Mouse (Mus musculus) kidney, adult 2 months (tissue): Measurements from ENCODE around the gene Itgb8. TPM values are rescaled to one million over a fixed set of nuclear protein-coding genes. Genes with fewer than 3 reads are reported as not detected.

ENCODE experiments used
- DNase-seq: peaks from one replicate; pipeline ENCODE4 v3.0.0; 2021
- H3K27ac ChIP-seq: fragments of 200-500 bp; 2 replicates; pipeline ENCODE4 v1.5.1; 2012; ENCODE audit warnings: low read depth, low read length, control low read depth, inconsistent platforms; ENCODE audit not compliant: insufficient read depth
- H3K27me3 ChIP-seq: fragments of 200-500 bp; replicated peaks from 2 replicates; pipeline ENCODE4 v1.6.1; 2012; ENCODE audit warnings: mild to moderate bottlenecking, moderate library complexity, low read length, inconsistent platforms; ENCODE audit not compliant: control insufficient read depth, insufficient read depth
- H3K36me3 ChIP-seq: fragments of 200-500 bp; 2 replicates; pipeline ENCODE4 v1.6.1; 2012; ENCODE audit warnings: mild to moderate bottlenecking, moderate library complexity, low read length, inconsistent platforms; ENCODE audit not compliant: control insufficient read depth, insufficient read depth
- H3K4me1 ChIP-seq: fragments of 200-500 bp; 2 replicates; pipeline ENCODE4 v1.6.1; 2011; ENCODE audit warnings: low read length; ENCODE audit not compliant: control insufficient read depth, insufficient read depth
- H3K4me3 ChIP-seq: fragments of 200-500 bp; 2 replicates; pipeline ENCODE4 v1.5.1; 2011; ENCODE audit warnings: mild to moderate bottlenecking, low read depth, low read length, control low read depth; ENCODE audit not compliant: insufficient read depth
- CTCF ChIP-seq: fragments of 200-500 bp; conservative IDR thresholded peaks from 2 replicates; pipeline ENCODE4 v1.5.1; 2011; ENCODE audit warnings: low read depth, mild to moderate bottlenecking, control low read depth, low read length, moderate library complexity, mixed read lengths; ENCODE audit not compliant: insufficient read depth, insufficient read length
- POLR2A ChIP-seq: fragments of 200-500 bp; IDR thresholded peaks from one replicate; pipeline ENCODE4 v1.6.1; 2011; ENCODE audit warnings: low read depth, low read length, control low read depth
- WGBS: fragments of 180-500 bp; shearing (Covaris S2); methylation state at CpG from one replicate; pipeline ENCODE4 v1.1.7; 2018; 5-methylcytosine and 5-hydroxymethylcytosine counted together
- polyA plus RNA-seq: library from polyadenylated mRNA; depleted of rRNA; stranded (reverse); fragments of >200 nt; gene quantifications from 2 replicates; pipeline ENCODE4 v1.2.3, GENCODE M21; 2012; rRNA removed

Itgb8 gene
- polyA plus RNA-seq: 16.5 and 17.3 TPM in 2 replicates

DNA sequence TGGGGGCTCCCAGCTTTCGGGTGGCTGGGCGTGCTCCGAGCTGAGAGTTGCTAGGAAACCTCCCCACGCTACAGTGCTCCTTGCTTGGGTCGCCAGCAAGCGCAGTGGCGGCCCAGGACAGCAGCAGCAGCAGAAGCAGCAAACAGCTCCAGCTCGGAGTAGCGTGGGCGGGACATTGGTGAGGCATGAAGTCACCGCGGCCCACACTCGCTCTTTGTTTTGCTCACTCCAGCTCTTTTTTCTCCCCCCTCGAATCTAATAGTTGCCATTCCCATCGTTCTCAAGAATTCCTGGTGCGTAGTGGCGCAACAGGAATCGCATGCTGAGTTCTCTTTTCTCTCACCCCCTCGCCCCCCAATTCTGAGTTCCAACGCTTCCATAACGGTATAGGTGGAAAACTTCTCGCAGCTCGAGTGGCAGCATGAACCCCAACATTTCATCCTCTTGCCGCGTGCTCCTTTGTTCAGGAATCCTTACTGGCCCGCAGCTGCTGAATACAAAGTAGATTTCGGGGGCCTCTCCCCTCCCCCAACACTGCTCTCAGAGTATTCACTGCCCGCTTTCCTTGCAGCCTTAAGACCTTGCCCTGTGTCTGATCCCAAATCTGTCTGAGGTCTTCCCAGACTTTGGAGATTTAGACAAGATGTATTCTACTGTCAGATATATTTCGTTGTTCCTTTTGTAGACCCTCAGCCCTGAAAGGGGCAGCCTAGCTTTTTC, at the start of gene Itgb8:
Itgb8 (minus strand) TSS at position 107 of the 720 bp plus-strand sequence.
- TF ChIP-seq POLR2A (peak; percentile 61), CTCF (no peak)
- Histone ChIP-seq H3K4me3 (peak within 1 kb of the TSS; percentile 71), H3K27me3 (no peaks in the 10 kb centered on the region), H3K27ac (peak within 1 kb of the TSS; percentile 74), H3K4me1 (peaks cover 7% of the 10 kb centered on the region; the same call in 1 of the 2 replicates), H3K36me3 (no peaks in the 10 kb centered on the region)
- DNase-seq: peak; percentile 85
- WGBS: 3% methylated on average over 29 of the region's 29 CpGs

DNA sequence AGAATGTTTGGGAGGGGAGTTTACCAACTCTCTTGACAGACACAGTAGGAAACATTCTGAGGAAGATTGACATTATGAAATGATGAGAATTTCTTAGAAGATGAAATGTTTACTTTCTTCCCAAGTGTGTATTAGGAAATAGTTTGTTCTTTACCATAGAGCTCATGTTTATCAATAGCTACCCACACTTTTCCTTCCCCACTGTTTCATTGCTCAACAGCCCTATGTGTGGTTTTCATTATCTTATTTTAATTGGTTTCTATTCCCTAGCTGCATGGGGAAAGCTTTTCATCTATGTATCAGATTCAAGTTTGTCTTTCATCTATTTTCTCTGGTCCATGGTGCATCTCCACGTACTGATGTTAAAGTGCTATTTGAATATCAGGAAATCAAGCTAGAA, 37.7 kb upstream of the Itgb8 start:
- Histone ChIP-seq H3K4me3 (no peak overlapping the region), H3K27ac (no peak overlapping the region), H3K27me3 (no peaks in the 10 kb centered on the region), H3K4me1 (no peaks in the 10 kb centered on the region), H3K36me3 (no peaks in the 10 kb centered on the region)
- 90% methylated on average over 1 of the region's 1 CpGs for WGBS
- no peak for TF ChIP-seq POLR2A
- no peak for TF ChIP-seq CTCF
- DNase-seq: no peak

DNA sequence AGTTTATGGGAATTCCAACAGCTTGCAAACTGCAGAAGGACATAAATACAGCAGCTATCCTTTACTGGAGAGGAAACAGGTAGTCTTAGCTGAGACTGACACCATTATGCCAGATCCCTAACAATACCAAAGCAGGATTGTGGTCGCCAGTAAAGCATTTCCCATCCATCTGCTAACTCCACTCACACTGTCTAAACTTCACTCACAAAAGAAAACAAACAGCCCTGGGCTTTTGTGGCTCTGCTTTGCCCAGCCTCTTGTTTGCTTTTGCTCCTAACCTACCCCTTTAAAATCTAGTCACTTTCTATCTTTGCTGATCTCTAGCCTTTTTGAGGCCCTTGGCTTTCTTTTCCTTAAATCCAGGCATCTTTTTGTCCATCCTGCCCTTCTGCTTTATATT, 35.0 kb upstream of the Itgb8 start:
- no peak for TF ChIP-seq POLR2A
- TF ChIP-seq CTCF: no peak

DNA sequence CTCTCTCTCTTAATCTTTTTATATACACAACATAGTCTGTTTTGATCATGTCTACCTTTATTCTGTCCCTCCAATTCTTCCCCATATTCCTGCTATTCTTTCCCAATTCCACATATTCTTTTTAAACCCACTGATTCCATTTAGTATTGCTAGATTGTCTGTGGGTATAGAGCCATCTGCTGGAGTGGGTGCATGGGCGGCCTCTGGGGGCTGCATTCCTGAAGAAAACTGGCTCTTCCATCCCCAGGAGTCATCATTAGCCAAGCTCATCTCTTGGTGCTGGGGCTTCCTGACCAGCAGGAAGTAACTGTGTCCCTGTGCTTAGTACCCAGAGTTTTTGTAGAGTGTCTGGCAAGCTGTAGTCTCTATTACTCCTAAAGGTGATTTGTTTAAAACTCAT, 33.4 kb upstream of the Itgb8 start:
- no peak for DNase-seq
- no peaks in the 10 kb centered on the region for H3K4me1 ChIP-seq
- H3K4me3 ChIP-seq: no peak overlapping the region
- no peaks in the 10 kb centered on the region for H3K36me3 ChIP-seq
- WGBS: 80% methylated on average over 1 of the region's 1 CpGs
- H3K27me3 ChIP-seq: no peaks in the 10 kb centered on the region
- H3K27ac ChIP-seq: no peak overlapping the region
- TF ChIP-seq CTCF (no peak; the same call in 1 of the 2 replicates), POLR2A (no peak)

More for the DNA sequence above, 35.0 kb upstream of the Itgb8 start:
- no peak for DNase-seq
- Histone ChIP-seq H3K4me1 (no peaks in the 10 kb centered on the region), H3K4me3 (no peak overlapping the region), H3K36me3 (no peaks in the 10 kb centered on the region), H3K27me3 (no peaks in the 10 kb centered on the region), H3K27ac (no peak overlapping the region)
- 39% methylated on average over 1 of the region's 1 CpGs for WGBS

DNA sequence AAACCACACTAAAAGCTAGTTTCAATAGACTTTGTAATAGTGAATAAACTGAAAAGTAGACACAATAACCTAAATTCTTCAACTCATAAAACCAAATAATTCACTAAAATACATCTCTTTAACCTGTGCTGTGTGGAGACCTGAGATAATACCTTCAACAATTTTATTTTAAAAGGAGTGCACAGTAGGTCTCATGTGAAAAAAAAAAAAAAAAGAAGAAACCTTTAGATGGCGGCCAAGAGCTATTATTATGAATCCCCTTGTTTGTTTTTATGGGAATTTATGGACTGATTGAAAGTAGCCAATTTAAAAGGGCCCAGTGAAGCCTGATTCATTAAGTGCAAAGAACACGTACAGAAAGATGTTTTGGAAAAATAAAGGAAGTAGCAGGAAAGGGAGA, 31.4 kb upstream of the Itgb8 start:
- Histone ChIP-seq H3K4me3 (no peak overlapping the region), H3K4me1 (no peaks in the 10 kb centered on the region), H3K27me3 (no peaks in the 10 kb centered on the region), H3K27ac (no peak overlapping the region), H3K36me3 (no peaks in the 10 kb centered on the region)
- TF ChIP-seq CTCF: no peak
- TF ChIP-seq POLR2A: no peak
- 71% methylated on average over 2 of the region's 2 CpGs for WGBS
- DNase-seq: no peak

DNA sequence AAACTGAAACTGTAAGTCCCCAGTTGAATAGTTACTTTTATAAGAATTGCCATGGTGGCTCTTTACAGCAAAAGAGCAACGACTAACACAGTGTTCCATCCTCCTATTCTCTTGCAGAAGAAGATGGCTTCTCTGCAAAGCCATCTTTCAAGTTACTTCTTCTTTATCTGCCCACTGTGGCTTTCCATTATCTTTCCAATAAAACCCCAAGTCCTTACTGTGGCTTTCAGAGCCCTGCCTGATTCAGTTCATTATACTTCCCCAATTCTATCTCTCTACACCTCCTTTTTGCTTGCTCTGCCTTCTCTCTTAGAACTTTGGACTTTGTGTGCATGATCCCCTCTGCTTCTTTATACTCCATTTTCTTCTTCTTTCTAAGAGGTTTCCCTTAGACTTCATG, 30.1 kb upstream of the Itgb8 start:
- no peaks in the 10 kb centered on the region for H3K27me3 ChIP-seq
- DNase-seq: no peak
- H3K36me3 ChIP-seq: no peaks in the 10 kb centered on the region
- no peak overlapping the region for H3K27ac ChIP-seq
- TF ChIP-seq CTCF (no peak), POLR2A (no peak)
- no peak overlapping the region for H3K4me3 ChIP-seq
- 53% methylated on average over 1 of the region's 1 CpGs for WGBS
- H3K4me1 ChIP-seq: no peaks in the 10 kb centered on the region

DNA sequence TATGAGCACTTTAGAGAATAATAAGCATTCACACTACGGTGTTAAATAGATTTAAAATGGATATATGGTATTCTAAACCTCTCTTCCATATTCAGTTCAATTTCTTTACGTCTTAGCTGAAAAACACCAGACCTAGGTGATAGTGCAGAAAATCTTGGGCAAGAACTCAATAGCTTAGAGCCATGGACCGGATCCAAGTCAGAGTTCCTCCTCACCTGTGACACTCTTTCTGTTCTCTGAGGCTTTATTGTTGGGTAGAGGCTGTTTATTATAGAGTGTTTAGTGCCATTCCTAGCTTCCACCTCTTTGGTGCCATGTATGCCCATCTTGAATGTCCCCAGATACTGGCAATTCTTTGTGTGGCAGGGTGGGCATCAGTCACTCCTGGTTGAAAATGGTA, 25.9 kb upstream of the Itgb8 start:
- Histone ChIP-seq H3K27ac (no peak overlapping the region), H3K27me3 (no peaks in the 10 kb centered on the region), H3K4me3 (no peak overlapping the region), H3K4me1 (no peaks in the 10 kb centered on the region), H3K36me3 (no peaks in the 10 kb centered on the region)
- no peak for TF ChIP-seq CTCF
- no peak for TF ChIP-seq POLR2A
- no peak for DNase-seq
- 84% methylated on average over 3 of the region's 3 CpGs for WGBS
